Mouse (Mus musculus) forelimb bud, embryonic 11.5 days (tissue): ENCODE results near the gene Noa1.

ENCODE experiments used
- DNase-seq: peaks from one replicate; pipeline ENCODE4 v3.0.0-alpha.2; 2012; ENCODE audit warnings: low read depth, low spot score

Noa1 gene

DNA sequence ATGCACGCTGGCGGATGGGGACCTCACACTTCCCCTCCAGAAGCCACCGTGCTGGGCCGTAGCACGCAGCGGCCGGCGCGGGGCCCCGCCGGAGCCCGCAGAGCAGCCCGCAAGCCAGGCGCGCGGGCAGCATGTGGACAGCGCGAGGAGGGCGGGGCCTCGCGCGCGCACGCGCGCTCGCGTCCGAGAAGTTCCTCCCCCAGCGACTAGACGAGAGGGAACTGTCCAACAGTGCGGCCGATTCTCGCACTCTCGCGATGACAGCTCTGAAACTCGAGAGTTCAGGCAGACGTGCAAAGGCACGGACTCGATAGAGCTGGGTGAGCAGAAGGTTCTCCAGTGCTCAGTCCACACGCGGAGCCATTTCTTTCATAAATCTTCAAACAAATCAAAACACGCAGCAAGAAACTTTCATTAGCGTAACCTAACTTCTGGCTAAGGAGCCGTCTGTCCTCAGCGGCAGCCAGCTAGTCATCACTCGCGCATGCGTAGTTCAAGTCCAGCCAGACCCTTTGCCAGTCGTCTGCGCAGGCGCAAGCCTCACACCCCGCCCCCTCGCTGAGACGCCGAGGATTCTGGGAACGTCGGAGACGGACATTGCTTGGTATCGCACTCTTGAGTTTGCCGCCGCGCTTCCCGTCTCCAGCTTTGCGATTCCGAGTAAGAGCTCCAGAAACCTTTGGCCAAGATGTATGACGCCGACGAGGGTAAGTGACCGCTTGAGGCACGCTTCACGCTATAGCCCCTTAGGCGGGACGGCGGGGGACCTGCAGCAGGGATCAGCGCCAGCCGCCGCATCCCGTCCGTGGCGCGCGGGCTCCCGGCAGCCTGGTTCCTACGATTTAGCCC lies at the start of gene Noa1, which contains the start of gene Polr2b:
Gene Noa1 (minus strand): TSS at position 161 of the 849 bp plus-strand sequence.
Gene Polr2b (plus strand): TSS at position 224 of the 849 bp plus-strand sequence.
- DNase-seq: peak; percentile 100

DNA sequence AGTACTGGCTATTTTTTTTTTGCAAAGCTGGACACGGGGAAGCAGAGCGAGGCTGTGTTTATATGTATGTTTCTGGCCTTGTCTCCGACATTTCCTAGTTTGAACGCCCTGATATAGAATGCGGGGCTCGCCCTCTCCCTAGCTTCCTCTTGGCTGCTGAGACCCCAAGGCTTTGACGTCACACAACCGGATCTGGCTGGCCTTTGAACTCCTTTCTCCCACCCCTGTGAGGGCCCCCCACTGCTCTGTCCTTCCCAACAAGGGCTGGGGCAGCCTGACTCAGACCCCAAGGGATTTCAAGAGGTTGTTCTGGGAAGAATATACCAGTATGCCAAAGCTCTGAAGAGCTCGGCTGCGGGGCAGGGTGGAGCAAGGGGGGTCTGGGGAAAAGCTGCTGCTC lies 48.5 kb upstream of the Noa1 start:
- peak; percentile 55 for DNase-seq

DNA sequence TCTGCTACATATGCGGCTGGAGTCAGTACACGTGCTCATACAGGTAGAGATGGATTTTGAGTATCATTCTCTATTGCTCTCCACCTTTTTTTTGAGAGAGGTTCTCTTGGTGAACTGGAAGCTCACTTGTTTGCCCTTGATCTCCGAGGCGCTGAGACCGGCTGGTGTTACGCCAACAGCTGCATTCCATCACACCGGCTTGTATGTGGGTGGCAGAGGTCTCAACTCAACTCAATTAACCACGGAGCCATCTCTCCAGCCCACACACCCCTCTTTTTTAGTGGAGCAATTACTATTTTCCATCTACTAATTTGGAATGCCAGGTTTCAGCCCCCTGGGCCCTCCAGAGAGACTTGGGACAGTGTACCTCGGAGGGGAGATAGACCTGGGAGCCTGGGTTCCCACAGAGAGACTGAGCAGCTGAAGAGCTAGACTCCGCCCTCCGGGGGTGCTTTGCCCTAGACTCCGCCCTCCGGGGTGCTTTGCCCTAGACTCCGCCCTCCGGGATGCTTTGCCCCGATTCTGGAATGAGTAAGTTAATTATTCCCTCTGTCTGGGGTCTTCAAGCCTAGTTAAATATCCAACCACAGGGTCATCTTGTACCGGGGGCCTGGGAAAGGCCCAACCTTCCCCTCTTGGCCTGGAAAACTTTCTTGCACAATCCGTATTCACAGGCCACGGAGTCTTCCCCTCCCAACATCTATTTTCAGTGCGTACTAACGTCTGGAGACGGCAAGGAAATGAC lies 47.7 kb upstream of the Noa1 start:
- DNase-seq: peak; percentile 49

DNA sequence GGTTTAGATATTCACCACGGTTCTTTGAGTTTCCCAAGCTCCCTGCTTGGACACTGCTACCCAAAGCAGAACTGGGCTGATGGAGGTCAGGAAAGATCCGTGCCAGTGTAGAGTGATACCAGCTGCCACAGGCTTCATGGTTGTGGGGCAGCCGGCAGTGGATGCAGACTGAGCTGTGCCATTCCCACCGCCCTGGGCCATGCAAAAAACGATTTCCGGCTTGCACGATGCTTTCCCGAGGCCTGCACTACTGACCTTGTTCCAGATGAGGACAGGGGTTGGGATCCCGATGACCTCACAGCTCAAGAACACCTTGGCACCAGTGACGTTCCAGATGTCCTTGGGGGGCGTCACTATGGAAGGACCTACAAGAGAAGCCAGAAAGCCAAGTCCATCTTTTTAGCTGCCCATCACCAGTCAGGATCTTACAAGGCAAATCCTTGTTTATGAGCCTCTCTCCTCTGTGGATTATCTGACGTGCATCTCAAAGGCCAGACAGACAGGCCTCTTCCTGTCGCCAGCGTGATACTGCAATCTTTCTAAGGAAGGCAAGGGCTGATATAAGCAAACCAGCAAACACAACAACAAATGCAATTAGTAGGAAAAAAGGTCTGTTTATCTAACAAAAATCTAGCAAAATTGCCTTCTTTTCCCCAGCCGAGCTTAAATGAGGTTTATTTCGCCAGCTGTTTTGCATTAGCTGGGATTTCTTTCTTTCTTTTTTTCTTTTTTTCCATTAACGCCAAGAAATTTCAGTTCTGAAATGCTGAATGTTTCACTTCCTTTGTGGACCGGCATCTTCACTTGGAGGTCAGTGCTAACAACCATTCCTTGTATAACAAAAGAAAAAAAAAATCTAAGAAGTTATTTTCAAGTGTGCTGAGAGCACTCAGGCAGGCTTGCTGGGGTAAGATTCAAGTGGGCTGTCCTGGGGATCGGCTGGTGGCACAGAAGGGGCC lies 45.7 kb upstream of the Noa1 start:
- DNase-seq: no peak

DNA sequence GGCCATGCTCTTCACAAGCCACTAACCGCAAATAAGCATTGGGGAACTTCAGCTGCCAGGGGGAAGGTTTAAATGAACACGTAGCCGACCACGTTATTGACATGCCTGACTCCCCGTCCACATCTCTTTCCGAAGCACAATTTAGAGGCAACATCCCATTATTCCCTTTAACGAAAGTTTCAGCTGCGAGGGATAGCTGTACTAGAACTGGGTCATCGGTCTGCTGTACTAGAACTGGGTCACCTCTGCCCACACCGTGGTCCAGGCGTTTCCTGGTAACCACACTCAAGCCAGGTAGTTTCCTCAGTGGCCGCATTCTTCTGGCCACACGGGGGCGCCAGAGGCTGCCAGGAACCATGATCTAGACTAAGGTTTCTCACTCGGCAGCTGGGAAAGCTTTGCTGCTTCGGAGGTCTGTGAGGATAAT lies 44.5 kb upstream of the Noa1 start:
- DNase-seq: peak; percentile 89

DNA sequence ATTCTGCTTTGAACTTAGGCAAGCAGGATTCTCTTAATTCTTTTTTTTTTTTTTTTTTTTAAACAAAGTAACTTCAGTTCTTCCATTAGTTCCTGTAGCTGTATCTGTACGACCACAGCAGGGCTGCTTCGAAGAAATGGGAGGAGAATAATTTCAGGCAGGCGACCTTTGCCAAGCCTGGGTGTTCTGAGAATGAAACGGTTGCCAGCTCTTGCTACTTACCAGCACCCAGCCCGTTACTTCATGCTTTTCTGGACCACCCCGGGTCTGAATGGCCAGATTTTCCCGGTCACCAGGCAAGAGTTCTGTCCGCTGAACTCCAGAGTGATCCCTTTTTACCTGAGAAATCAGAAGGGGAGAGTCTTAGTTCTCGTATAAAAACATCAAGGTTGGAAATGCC lies 41.8 kb upstream of the Noa1 start:
- no peak for DNase-seq

DNA sequence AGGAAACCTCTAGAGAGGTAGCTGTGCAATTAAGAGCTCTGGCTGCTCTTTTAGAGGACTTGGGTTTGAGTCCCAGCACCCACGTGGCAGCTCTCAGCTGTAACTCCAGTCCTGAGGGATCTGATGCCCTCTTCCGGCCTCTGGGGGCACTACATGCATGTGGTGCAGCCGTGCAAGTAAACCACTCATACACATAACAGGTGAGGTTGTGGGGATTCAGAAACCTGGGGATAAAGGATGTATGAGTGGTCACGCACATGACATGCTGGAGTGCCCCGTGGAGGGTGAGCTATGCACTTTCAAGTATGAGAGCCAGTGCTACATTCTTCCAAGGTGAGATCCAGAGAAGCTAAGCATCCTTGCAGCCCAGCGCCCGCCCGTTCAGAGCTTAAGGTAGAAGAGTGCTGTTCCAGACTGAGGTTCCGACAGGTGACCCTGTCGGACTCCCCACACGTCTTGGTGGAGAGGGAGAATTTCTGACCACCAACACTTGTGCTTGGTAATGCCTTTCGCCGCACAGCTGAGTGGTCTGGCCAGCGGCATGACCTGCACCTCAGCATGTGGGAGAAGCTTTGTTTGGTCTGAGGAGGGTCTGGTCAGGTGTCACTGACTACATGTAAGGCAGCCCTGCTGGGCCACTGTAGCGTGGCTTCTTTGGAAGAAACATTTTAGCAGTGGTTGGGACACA lies 40.2 kb upstream of the Noa1 start:
- no peak for DNase-seq

DNA sequence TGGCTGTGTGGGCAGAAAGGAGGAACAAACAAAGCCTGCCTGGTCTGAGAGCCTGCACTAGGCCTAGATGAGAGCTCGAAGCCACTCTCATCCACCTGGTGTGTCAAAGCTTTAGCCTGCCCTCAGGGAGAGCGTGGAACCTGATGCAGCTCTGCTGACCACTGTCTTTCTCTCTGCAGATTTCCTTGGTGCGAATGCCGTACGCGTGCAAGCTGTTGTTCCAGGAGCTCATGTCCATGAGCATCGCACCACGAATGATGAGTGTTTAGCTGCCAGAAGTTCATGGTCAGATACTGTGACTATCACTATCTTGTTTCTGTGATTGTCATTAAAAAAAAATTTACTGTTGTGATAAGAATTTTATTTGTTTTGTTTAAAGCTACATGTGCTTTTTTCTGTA lies 39.0 kb upstream of the Noa1 start:
- no peak for DNase-seq

DNA sequence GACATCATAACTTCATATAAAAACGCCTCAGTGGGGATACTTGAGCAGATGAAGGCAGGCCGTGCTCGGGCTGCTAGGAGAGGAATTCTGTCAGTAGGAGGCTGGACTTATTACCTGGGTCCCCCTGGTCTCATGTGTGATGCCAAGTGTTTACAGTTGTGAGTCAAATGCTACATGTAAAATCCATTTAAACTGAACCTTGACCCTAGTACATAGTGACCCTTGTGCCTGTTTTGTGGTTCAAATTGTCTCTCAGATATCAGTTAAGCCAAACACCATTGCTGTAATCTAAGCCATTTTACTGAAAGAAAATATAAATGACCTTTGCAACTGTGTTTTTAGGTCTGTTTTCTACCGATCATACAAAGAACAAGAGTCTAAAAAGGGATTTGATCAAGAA lies 30.1 kb upstream of the Noa1 start:
- DNase-seq: no peak

DNA sequence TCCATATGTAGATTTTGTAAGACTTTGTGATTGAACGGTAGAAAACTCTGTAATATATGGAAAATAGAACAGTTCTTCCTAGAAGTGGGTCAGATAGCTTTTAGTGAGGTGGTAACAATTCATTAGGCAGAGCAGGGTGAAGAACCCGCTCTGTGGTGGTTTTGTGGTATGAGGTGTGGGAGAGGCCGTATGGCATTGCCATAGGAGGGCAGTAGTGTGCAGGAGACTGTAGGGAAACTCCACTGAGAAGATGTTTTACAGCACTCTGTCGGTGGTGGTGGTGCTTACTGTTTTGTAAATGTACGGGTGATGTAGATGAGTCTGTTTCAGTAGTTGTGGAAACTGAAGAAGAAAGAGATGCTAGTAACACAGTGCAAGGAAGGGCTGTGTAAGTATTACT lies 20.3 kb upstream of the Noa1 start:
- no peak for DNase-seq

DNA sequence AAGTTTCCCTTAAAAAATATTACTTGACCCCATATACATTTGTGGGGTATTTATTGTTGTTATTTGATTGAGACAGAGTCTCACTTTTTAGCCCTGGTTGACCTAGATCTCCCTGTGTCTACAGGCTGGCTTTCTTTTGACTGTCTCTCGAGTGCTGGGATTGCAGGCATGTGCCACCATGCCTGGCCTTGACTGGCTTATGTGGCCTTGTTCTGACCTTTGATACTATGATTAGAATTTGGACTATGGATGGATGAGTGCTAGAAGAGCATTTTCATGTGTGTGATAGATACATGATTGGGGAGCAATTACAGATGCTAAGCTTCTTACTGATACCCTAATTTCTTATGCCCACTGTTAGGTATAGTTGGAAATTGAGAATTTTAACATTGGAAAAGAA lies 15.1 kb upstream of the Noa1 start:
- no peak for DNase-seq

DNA sequence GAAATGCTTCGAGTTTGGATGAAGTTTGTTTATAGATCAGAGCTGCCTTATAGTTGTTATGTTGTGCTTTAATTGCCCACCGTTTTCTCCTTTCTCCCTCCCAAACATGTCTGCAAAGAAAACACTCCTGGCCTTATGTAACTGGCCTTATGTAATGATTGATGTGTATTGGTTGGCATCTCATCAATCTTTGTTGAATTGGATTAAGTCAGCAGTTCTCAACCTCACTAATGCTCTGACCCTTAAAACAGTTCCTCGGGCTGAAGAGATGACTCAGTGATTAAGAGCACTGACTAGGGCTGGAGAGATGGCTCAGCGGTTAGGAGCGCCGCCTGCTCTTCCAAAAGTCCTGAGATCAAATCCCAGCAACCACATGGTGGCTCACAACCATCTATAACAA lies 5.1 kb upstream of the Noa1 start:
- no peak for DNase-seq

DNA sequence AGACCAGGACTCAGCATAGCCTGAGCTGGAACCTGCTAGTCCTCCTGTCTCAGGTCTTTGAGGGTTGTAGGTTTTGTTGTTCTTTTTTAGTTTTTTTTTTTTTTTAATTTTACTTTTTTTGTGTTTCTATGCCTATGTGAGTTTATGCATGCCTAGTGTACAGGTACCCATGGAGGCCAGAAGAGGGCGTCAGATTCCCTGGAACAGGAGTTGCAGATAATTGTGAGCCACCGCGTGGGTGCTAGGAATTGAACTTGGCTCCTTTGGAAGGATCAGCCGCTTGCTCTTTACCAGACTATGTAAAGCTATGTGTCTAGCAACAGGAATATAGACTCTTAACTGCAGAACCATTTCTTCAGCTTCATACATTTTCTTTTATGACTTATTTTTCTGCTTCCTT lies 4.3 kb upstream of the Noa1 start:
- no peak for DNase-seq

DNA sequence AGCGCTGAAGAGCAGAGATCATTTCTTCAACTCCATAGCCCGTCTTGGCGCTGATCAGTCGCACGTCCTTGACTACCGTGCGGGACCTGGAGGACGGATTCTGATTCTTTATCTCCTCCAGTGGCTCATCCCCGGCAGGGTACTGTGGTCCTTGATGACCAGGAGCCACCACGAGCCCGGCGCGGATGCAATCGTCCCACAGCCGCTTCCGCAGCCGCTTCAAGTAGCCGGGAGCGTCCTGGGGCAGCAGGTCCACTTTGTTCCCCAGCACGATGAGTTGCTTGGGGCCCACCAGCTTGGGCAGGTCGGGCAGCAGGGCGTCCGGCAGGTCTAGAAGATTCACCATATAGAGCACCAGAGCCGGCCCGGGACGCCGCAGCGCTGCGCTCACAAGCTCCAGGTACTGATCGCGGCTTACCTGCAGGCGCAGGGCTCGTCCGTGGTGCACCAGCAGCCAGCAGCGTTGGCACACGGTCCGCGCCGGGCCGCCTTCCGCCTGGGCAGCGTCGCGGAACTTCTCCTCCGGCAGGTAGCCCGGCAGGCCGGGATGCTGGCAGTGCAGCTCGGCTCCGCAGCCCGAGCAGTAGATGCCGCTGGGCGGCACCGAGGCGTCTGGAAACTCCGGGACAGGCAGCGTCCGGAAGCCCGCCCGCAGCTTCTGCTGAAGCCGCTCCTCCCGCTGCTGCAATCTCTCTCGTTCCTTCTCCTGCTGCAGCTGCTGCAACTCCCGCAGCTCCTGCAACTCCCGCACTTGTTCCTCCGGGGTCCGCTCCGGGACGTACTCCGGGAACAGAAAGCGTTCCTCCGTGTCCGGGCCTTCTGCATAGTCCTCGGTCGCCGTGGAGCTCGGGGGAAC lies 605 bp downstream of the Noa1 start:
- DNase-seq: no peak

DNA sequence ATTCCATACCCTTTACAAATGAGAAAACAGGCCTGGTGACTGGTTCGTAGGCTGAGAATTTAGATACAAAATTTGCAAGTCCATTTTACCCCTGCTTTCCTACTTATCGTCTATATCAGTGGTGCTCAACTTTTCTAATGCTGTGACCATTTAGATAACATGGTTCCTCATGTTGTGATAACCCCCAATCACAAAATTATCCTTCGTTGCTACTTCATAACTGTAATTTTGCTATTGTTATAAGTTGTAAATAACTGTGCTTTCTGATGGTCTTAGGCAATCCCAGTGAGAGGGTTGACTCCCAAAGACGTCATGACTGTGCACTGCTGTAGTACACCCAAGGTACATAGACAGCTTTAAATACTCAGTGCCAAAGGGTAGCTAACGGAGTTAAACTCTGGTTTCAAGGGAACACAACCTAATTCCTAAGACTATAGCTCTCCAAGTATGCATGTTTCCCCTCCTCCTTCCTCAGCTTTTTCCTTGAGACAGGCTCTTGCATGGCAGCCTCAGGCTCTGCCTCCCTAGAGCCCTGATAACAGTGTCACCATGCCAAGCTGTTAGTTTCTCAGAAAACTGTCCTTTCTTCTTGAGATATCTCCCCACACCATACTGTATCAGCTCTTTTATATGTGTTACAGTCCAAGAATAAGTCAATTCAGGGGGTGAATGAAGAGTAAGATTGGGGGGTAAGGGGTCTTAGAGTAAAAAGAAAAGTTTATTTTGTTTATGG lies 1.9 kb downstream of the Noa1 start:
- no peak for DNase-seq

DNA sequence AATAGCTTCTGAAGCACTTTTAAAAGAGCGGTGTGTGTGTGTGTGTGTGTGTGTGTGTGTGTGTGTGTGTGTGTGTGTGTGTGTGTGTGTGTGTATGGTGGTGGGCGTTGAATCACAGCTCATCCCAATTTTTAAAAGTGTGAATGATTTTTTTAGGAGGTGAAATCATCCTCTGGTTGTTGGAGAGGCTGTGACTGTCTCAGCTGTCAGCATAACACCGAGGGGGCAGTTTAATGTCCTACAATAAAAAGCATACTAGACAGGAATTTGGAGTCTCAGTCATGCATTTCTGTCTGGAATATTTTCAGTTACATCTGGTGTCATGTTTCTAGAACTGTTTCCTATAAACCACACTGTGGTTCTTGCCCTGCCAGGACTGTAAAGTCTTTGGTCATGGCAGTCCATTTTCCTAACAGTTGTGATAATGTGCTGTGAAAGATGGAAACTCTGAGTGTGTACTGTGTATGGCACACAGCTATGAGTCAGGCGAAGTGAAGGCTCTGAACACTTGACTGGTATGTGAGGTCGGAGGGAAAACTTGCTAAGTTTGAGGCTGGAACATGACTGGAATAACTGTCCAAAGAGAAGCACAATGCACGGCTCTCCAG lies 8.5 kb downstream of the Noa1 start:
- DNase-seq: no peak

DNA sequence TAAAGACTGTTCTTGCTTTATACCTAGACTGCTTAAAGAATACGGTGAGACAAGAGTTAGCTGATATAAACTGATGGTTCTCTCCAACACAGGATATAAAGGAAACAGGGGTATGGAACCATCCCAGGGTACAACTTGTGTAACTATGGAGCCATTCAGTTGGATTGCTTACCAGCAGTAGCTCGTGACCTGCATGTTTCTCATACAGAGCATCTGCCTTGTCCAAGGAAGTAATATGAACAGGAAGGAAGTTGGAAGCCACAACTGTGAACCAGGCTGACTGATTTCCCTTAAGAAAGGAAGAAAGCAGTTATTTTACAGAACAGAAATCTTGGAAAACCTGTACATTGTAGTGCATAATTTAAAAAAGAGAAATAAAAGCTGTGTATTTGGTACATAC lies 10.4 kb downstream of the Noa1 start:
- no peak for DNase-seq

DNA sequence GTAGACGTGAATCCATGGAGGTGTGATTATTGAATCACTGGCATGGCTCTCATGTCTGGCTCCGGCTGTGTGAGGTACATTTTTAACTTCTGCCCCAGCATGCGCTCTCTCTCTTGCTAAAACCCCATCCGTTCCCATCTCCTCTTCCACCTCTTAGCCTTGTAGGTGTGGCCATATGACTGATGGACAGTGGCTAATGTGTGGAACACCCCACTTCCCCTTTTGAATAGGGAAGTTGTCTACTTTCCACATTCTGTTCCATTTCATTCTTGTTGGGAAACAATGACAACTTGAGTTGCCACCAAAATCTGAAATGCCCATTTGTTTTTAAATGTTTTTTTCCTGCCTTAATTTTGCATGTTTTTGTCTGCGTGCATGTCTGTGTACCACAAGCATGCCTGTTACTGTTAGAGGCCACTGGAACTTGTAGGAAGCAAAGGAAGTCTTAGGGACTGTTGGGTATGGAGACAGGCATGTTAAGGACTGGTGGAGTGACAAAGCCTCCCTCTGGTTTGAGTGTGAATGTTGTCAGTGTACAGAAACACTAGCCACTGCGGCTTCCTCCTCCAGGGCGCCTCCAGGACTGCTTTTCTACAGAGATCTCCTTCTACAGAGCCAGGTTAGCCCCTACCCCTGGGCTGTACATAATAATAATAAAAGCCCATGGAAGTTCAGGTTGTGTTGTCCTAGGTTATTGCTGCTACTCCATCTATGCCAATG lies 16.9 kb downstream of the Noa1 start:
- no peak for DNase-seq
